Mouse (Mus musculus) G1E (cell line): ENCODE data around the gene Atp1a1.

ENCODE experiments used
- CTCF ChIP-seq: IDR thresholded peaks from 2 replicates; pipeline ENCODE4 v1.5.1; 2012; ENCODE audit warnings: low read depth, low read length, inconsistent platforms, mixed read lengths
- GATA1 ChIP-seq: IDR thresholded peaks from 2 replicates; pipeline ENCODE4 v1.6.1; 2012; ENCODE audit warnings: borderline replicate concordance, low read length, inconsistent platforms, mixed read lengths

GRCm38 (mm10) chr3:101628255-101628654 is 23.8 kb upstream of the Atp1a1 start:
- TF ChIP-seq CTCF: no peak
- TF ChIP-seq GATA1: no peak
